Mouse (Mus musculus) neural tube, embryonic 14.5 days (tissue): ENCODE data around the gene Gm10340. TPM values are rescaled to one million over a fixed set of nuclear protein-coding genes. Genes with fewer than 3 reads are reported as not detected.
"Not testable (repeated sequence)": the region's sequence is repeated elsewhere in the genome, so short reads cannot be mapped to it uniquely, and the experiment has no call there.

ENCODE experiments used
- ATAC-seq: fragments of 200-750 bp; cut with Nextera tagmentation; 2 replicates; pipeline ENCODE4 v1.8.0; 2017; ENCODE audit warnings: low read depth, mild to moderate bottlenecking, moderate TSS enrichment, moderate library complexity
- H3K27ac ChIP-seq: fragments of 300-500 bp; sonication (generic); 2 replicates; pipeline ENCODE4 v1.5.1; 2014; ENCODE audit warnings: low read depth, mild to moderate bottlenecking, control low read depth, low read length, moderate library complexity, mixed read lengths
- H3K27me3 ChIP-seq: fragments of 300-500 bp; sonication (generic); 2 replicates; pipeline ENCODE4 v1.6.1; 2014; ENCODE audit warnings: low read length; ENCODE audit not compliant: control insufficient read depth, insufficient read depth
- H3K36me3 ChIP-seq: fragments of 300-500 bp; sonication (generic); 2 replicates; pipeline ENCODE4 v1.6.1; 2014; ENCODE audit warnings: low read length, mixed read lengths; ENCODE audit not compliant: control insufficient read depth, insufficient read depth
- H3K4me1 ChIP-seq: fragments of 300-500 bp; sonication (generic); 2 replicates; pipeline ENCODE4 v1.6.1; 2014; ENCODE audit warnings: low read length; ENCODE audit not compliant: control insufficient read depth, insufficient read depth
- H3K4me2 ChIP-seq: fragments of 300-500 bp; sonication (generic); 2 replicates; pipeline ENCODE4 v1.6.1; 2014; ENCODE audit warnings: mild to moderate bottlenecking, low read depth, low read length, control low read depth
- H3K4me3 ChIP-seq: fragments of 300-500 bp; sonication (generic); 2 replicates; pipeline ENCODE4 v1.5.1; 2014; ENCODE audit warnings: low read depth, low read length, control low read depth, mixed read lengths
- H3K9ac ChIP-seq: fragments of 300-500 bp; sonication (generic); replicated peaks from 2 replicates; pipeline ENCODE4 v1.6.1; 2014; ENCODE audit warnings: low read depth, mild to moderate bottlenecking, control low read depth, low read length, mixed read lengths
- H3K9me3 ChIP-seq: fragments of 300-500 bp; sonication (generic); 2 replicates; pipeline ENCODE4 v1.6.1; 2016; ENCODE audit warnings: low read length; ENCODE audit not compliant: control insufficient read depth
- WGBS: fragments of 180-500 bp; shearing (Covaris S2); extraction: QIAGEN DNeasy Blood & Tissue Kit; methylation state at CpG from one replicate; pipeline ENCODE4 v1.1.7; 2014; 5-methylcytosine and 5-hydroxymethylcytosine counted together
- polyA plus RNA-seq: library from polyadenylated mRNA; unstranded; fragments of >200 nt; fragmentation: Nextera tagmentation; extraction: Ambion mirVana; gene quantifications from 2 replicates; pipeline ENCODE4 v1.2.1, GENCODE M21; 2014

Gene Gm10340
- polyA plus RNA-seq: not detected in 2 replicates

- WGBS: 97% methylated on average over 2 of the region's 3 CpGs
- H3K36me3 ChIP-seq, H3K27ac ChIP-seq, H3K4me1 ChIP-seq, H3K27me3 ChIP-seq, H3K4me3 ChIP-seq, ATAC-seq, H3K9ac ChIP-seq, H3K9me3 ChIP-seq, H3K4me2 ChIP-seq: not testable (repeated sequence)
Observed at GRCm38 (mm10) chr14:3133697-3134096, at the start of gene Gm10340. TSS of gene Gm10340 (plus strand) at chr14:3133997.

- not testable (repeated sequence) for H3K27ac ChIP-seq, H3K4me3 ChIP-seq, H3K9me3 ChIP-seq, H3K4me1 ChIP-seq, H3K9ac ChIP-seq, ATAC-seq, H3K4me2 ChIP-seq, H3K36me3 ChIP-seq, H3K27me3 ChIP-seq
- WGBS: 95% methylated on average over 12 of the region's 25 CpGs
Observed at GRCm38 (mm10) chr14:3116051-3116450, 17.7 kb upstream of the Gm10340 start.

- H3K4me1 ChIP-seq, H3K4me2 ChIP-seq, H3K9ac ChIP-seq, ATAC-seq, H3K27ac ChIP-seq, H3K4me3 ChIP-seq, H3K36me3 ChIP-seq, H3K9me3 ChIP-seq, H3K27me3 ChIP-seq: not testable (repeated sequence)
- no CpG with 5 or more reads among the region's 2 CpGs for WGBS
Observed at GRCm38 (mm10) chr14:3187955-3188354, 54.2 kb downstream of the Gm10340 start, which contains the start of gene Gm5795. TSS of gene Gm5795 (plus strand) at chr14:3188255.

Other genes starting within 250 kb of the Gm10340 start
- not detected in 2 replicates for gene Gm2888, start 104.0 kb upstream of the Gm10340 start, polyA plus RNA-seq
- 17.0 and 19.1 TPM in 2 replicates for gene Gm2897, start 84.7 kb upstream of the Gm10340 start, polyA plus RNA-seq
- 0.29 and 0.61 TPM in 2 replicates for gene Gm5795, start 54.3 kb downstream of the Gm10340 start, polyA plus RNA-seq
- 26.4 and 29.5 TPM in 2 replicates for gene D830030K20Rik, start 74.5 kb downstream of the Gm10340 start, polyA plus RNA-seq
- 0.28 and 0.48 TPM in 2 replicates for gene Gm2956, start 198.6 kb downstream of the Gm10340 start, polyA plus RNA-seq